Mouse (Mus musculus): ENCODE measurements around the gene Gabpb1. TPM values are rescaled to one million over a fixed set of nuclear protein-coding genes. Genes with fewer than 3 reads are reported as not detected.

Gabpb1 gene
- polyA plus RNA-seq, 1 experiment from 2014 or later, result 23.2 TPM

DNA sequence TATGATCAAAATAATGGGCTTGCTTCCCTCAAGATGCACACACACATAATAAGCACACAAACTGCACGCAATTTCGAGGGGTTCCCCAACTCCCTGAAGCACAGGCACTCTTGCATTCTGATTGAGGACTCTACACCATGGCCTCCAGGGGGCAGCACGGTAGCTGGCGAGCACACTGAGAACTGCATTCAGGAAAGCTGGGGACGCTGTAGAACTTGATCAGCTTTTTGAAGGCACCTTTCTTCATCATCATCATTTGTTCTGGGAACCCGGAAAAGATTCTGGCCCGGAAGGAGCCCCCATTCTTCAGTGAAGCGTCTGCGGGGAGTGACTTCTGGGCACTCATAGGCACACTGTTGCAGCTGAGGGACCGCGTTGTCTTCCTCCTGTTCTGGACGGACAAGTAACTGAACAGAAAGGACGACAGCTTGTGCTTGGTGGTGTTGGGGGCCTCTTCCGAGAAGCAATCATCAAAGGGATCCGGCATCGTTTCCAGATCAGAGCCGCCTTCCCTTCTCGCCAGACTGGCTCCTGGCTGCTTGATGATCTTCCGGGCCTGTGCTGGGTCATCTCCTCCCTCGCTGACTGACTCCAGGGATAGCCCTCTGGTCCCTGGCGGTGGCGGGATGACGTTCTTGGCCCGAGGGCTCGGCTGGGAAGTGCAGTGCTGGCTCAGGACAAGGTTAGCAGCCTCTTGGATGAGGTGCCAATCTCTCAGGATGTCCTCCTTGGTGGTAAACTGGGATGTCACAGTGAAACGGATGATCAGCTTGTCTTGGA, 82.1 kb downstream of the Gabpb1 start:
- no peak overlapping the region for H3K9ac ChIP-seq
- no peak for ATAC-seq (ENCODE audit: insufficient read depth)

DNA sequence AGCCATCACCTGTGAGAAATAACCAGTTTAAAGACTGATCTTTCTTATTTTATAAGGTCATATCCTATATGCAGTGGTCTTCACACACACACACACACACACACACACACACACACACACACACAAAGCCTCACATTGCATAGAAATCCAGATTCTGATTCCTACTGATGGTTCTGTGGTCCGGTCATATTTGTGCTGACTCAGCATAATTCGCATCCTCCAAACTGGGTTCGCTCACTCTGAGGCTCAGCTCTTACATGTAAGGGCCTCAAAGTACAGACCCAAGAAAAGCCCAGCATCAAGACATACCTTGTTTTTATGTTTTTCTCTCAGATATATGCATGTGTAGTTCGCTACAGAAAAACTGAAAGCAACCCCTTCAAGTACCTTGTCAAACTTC, 84.8 kb downstream of the Gabpb1 start:
- ATAC-seq (ENCODE audit: insufficient read depth), result no peak
- 78% methylated on average over 4 of the region's 4 CpGs for WGBS (ENCODE audit: insufficient replicate concordance)
- peaks cover 18% of the 10 kb centered on the region for H3K36me3 ChIP-seq (replicated peaks)
- H3K9me3 ChIP-seq (replicated peaks), result no peaks in the 10 kb centered on the region
- H3K4me2 ChIP-seq, result no peak overlapping the region
- no peaks in the 10 kb centered on the region for H3K4me1 ChIP-seq (replicated peaks)
- H3K9ac ChIP-seq, result no peak overlapping the region
- H3K27ac ChIP-seq (replicated peaks), result no peak overlapping the region
- no peak overlapping the region for H3K4me3 ChIP-seq (replicated peaks)
- H3K27me3 ChIP-seq, result no peaks in the 10 kb centered on the region

More for the DNA sequence above, 82.1 kb downstream of the Gabpb1 start:
- Histone ChIP-seq H3K27ac (replicated peaks) (no peak overlapping the region), H3K4me3 (replicated peaks) (peak overlapping the region; percentile 16; the same call in 1 of the 2 replicates), H3K36me3 (replicated peaks) (no peaks in the 10 kb centered on the region), H3K9me3 (replicated peaks) (no peaks in the 10 kb centered on the region), H3K4me1 (replicated peaks) (peaks cover 11% of the 10 kb centered on the region), H3K4me2 (peak overlapping the region; percentile 46), H3K27me3 (no peaks in the 10 kb centered on the region)
- 26% methylated on average over 26 of the region's 26 CpGs for WGBS (ENCODE audit: insufficient replicate concordance)

DNA sequence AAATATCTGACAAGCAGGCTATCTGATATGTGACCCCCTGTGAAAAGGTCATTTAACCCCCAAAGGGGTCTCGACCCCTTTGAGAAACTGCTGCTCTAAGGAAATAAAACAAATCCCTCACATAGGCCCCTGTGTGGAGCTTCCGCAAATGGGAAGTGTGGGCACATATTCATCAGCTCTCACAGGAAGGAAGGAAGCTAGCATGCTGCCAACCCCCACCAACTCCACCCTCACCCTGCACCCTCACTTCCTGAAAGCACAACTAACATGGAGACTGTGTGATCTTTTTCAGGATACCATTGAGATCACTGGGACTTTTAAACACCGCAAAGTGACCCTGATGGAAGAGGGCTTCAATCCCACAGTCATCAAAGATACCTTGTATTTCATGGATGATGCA, 88.7 kb downstream of the Gabpb1 start:
- 42% methylated on average over 3 of the region's 3 CpGs for WGBS (ENCODE audit: insufficient replicate concordance)
- Histone ChIP-seq H3K9me3 (replicated peaks) (no peaks in the 10 kb centered on the region), H3K4me1 (replicated peaks) (no peaks in the 10 kb centered on the region), H3K9ac (no peak overlapping the region), H3K27me3 (no peaks in the 10 kb centered on the region), H3K36me3 (replicated peaks) (peaks cover 23% of the 10 kb centered on the region), H3K4me2 (no peak overlapping the region), H3K4me3 (replicated peaks) (no peak overlapping the region), H3K27ac (replicated peaks) (no peak overlapping the region)
- no peak for ATAC-seq (ENCODE audit: insufficient read depth)

DNA sequence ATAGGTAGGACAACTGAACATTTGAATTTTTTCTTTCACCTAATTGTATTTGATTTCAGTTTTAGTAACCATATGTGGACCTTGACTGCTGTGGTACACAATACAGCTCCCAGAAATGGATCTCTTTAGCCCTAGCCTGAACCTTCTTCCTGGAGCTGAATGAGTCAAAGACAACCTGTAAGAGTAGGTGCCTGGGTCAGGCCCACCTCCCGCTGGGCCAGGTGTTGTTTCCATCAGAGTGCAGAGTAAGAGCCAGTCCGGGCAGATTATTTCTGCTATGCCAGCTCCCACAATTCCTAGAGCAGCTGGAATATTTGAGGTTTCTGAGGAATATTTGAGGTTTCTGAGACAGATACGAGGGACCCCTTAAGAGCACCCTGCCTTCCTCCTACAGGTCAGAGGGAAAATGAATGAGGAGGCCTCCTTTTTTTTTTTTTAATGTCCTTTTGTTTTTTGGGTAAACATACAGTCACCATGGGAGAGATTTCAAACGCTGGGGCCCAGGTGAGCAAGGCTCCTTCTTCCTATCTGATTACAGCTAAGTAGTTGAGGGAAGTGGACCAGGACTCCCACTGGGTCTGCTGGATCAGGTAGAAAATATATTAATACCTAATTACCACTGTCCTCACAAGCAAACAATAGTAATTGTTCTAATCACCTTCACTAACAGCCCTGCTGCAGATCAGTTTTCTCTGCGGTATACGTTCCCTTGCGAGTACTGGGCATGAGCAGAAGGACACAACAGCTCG, 91.3 kb downstream of the Gabpb1 start:
- H3K4me1 ChIP-seq (replicated peaks), result no peaks in the 10 kb centered on the region
- H3K9ac ChIP-seq, result no peak overlapping the region
- H3K9me3 ChIP-seq (replicated peaks), result no peaks in the 10 kb centered on the region
- 65% methylated on average over 8 of the region's 8 CpGs for WGBS (ENCODE audit: insufficient replicate concordance)
- no peak overlapping the region for H3K27ac ChIP-seq (replicated peaks)
- peaks cover 23% of the 10 kb centered on the region for H3K36me3 ChIP-seq (replicated peaks)
- ATAC-seq (ENCODE audit: insufficient read depth), result no peak
- no peak overlapping the region for H3K4me3 ChIP-seq (replicated peaks)
- no peak overlapping the region for H3K4me2 ChIP-seq
- no peaks in the 10 kb centered on the region for H3K27me3 ChIP-seq

DNA sequence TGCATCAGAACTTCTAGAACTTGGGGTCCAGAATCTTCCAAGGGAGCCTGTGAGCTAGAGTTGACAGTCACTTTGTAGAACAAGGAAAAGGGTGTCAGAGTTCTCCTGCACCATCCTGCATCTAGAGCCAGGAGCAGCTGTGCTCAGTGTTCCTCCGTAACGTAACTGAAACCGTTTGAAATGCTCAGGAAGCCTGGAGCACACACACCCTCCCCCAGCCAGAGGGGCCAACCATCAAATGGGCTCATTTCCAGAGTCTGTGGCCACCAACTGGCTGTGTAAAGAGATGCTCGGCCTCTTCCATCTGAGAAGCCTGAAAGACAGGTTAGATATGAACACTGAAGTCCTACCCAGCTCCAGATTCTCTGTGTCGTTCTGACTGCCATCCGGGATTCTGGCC, 92.2 kb downstream of the Gabpb1 start:
- Histone ChIP-seq H3K36me3 (replicated peaks) (peaks cover 23% of the 10 kb centered on the region), H3K27ac (replicated peaks) (no peak overlapping the region), H3K4me2 (no peak overlapping the region), H3K4me1 (replicated peaks) (no peaks in the 10 kb centered on the region), H3K27me3 (no peaks in the 10 kb centered on the region), H3K4me3 (replicated peaks) (no peak overlapping the region), H3K9ac (no peak overlapping the region), H3K9me3 (replicated peaks) (no peaks in the 10 kb centered on the region)
- WGBS (ENCODE audit: insufficient replicate concordance), result 54% methylated on average over 6 of the region's 6 CpGs
- no peak for ATAC-seq (ENCODE audit: insufficient read depth)

DNA sequence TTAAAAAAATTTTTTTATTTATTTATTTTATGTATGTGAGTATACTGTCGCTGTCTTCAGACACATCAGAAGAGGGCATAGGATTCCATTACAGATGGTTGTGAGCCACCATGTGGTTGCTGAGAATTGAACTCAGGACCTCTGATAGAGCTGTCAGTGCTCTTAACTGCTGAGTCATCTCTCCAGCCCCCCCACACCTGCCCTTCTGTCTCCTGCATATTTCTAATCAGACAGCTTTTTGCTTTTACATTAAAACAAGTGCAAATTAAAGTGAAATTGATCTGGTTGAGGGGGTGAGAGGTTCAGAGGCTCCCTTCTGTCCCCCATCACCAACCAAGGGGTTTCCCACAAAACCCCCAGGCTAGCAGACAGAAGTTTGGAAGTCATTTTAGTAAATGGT, 96.9 kb downstream of the Gabpb1 start:
- 77% methylated on average over 1 of the region's 1 CpGs for WGBS (ENCODE audit: insufficient replicate concordance)
- Histone ChIP-seq H3K36me3 (replicated peaks) (0 out of 2 replicates have a peak, but pooled peaks cover 13% of the 10 kb centered on the region), H3K9me3 (replicated peaks) (no peaks in the 10 kb centered on the region), H3K27ac (replicated peaks) (no peak overlapping the region), H3K4me2 (no peak overlapping the region), H3K4me3 (replicated peaks) (no peak overlapping the region), H3K4me1 (replicated peaks) (no peaks in the 10 kb centered on the region), H3K9ac (no peak overlapping the region), H3K27me3 (no peaks in the 10 kb centered on the region)
- ATAC-seq (ENCODE audit: insufficient read depth), result no peak

Other genes with a start within 250 kb of the Gabpb1 start
- 5.8 and 6.7 TPM in 2 replicates for gene Atp8b4, start 175.7 kb downstream of the Gabpb1 start, polyA plus RNA-seq (2015; fragmentation: Nextera tagmentation; extraction: Ambion mirVana)
- gene Slc27a2, start 123.9 kb downstream of the Gabpb1 start, polyA plus RNA-seq (2015; fragmentation: Nextera tagmentation; extraction: Ambion mirVana), result 108 and 125 TPM in 2 replicates
- 7.3 and 7.8 TPM in 2 replicates for gene Hdc, start 57.0 kb downstream of the Gabpb1 start, polyA plus RNA-seq (2015; fragmentation: Nextera tagmentation; extraction: Ambion mirVana)
- 17.5 and 19.5 TPM in 2 replicates for gene Usp8, start 31.0 kb upstream of the Gabpb1 start, polyA plus RNA-seq (2015; fragmentation: Nextera tagmentation; extraction: Ambion mirVana)
- 1.0 and 1.3 TPM in 2 replicates for gene Usp50, start 107.1 kb upstream of the Gabpb1 start, polyA plus RNA-seq (2015; fragmentation: Nextera tagmentation; extraction: Ambion mirVana)
- 18.6 and 20.0 TPM in 2 replicates for gene Trpm7, start 199.9 kb upstream of the Gabpb1 start, polyA plus RNA-seq (2015; fragmentation: Nextera tagmentation; extraction: Ambion mirVana)